Mouse (Mus musculus): ENCODE measurements at regions not wholly inside any gene's neighbourhood (a gene's known extent, or its start where the extent isn't known, plus 50 kb on each side); places are given as distances from the start of the nearest gene placed in this dataset.

DNA sequence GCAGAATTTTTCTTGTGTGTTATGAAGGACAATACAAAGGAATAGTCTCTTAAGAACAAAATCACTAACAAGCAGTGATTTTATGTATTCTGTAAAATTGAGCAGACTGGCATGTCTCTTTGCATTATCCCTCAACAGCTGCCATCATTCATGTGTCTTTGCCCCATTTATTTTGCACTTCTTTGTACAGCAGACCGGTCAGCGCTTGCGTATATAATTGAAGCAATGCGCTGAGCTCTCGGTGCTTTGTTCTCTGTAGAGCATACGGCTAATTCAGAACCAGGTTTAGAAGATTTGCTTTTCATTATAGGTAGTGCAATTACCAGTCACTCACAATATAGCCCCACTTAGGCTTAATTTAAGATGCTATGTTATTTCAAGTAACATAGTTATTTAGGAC lies 173.1 kb upstream of the Ube2e3 start:
- TF ChIP-seq CTCF (IDR thresholded peaks at IDR 0.05; ENCODE audit: low read depth) (no peak), EP300 (IDR thresholded peaks at IDR 0.05; ENCODE audit: low read depth) (no peak)
